9 mouse cellular contexts compared by ENCODE assay signal in the genomic region with DNA sequence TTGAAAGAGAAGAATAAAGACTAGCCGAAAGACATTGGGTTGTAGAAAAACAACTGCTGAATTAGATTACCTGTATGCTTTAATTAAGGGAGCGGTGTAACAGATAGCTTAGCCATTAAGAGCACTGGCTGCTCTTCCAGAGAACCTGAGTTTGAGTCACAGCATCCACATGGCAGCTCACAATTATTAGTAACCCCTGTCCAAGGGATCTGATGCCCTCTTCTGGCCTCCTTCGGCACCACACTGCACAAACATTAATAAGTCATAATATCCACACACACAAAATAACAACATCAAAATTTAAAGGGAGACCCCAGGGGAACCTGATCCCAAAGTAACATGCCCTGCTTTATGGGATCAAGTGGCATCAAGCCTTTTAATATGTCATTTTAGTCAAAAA.
DNase-seq lines count a peak whose midpoint lies in the region; ATAC-seq and TF ChIP-seq lines count a peak whose summit lies in the region.
"Had no signal": no experiment of that assay in that cellular context is flagged by ENCODE, and none has a peak within 500 bp of the region (broad histone marks: within the 10 kb centered on the region; RNA-seq: fewer than 3 reads in every experiment).

No protein-coding gene starts in this region.

- no peaks in the 10 kb centered on the region for H3K27me3 ChIP-seq in heart, postnatal 0 days (ENCODE audit: control insufficient read depth, insufficient read depth, low read length)
- H3K27me3 ChIP-seq in heart, embryonic 12.5 days (replicated peaks), result no peaks in the 10 kb centered on the region
- H3K27me3 ChIP-seq in stomach, postnatal 0 days (ENCODE audit: control insufficient read depth, insufficient read depth, low read length), result no peaks in the 10 kb centered on the region

- H3K4me1 ChIP-seq in heart, postnatal 0 days (ENCODE audit: control insufficient read depth, insufficient read depth), result 0 out of 2 replicates have a peak, but pooled peaks cover 5% of the 10 kb centered on the region
- H3K4me1 ChIP-seq in heart, embryonic 12.5 days (replicated peaks), result peaks cover 6% of the 10 kb centered on the region
- H3K4me1 ChIP-seq in cortical plate, adult 2 months (ENCODE audit: control insufficient read depth, insufficient read depth, low read length), result peaks cover 1% of the 10 kb centered on the region; the same call in 1 of the 2 replicates
- no peaks in the 10 kb centered on the region for H3K4me1 ChIP-seq in stomach, postnatal 0 days (replicated peaks; ENCODE audit: control insufficient read depth, insufficient read depth)

- ATAC-seq in heart, postnatal 0 days (ENCODE audit: insufficient read depth, low read depth), result no peak
- ATAC-seq in heart, embryonic 12.5 days (ENCODE audit: insufficient number of reproducible peaks, low FRiP score), result no peak
- no peak for ATAC-seq in stomach, postnatal 0 days (ENCODE audit: low FRiP score, low TSS enrichment)

- TF ChIP-seq POLR2A in cortical plate, adult 2 months (IDR thresholded peaks at IDR 0.05; ENCODE audit: extremely low read depth, insufficient read depth, low read length), result no peak

- H3K4me2 ChIP-seq in heart, postnatal 0 days (ENCODE audit: low read depth, low read length), result no peak overlapping the region
- no peak overlapping the region for H3K4me2 ChIP-seq in heart, embryonic 12.5 days
- no peak overlapping the region for H3K4me2 ChIP-seq in stomach, postnatal 0 days (replicated peaks; ENCODE audit: low read depth)

- WGBS in heart, postnatal 0 days, result 97% methylated on average over 3 of the region's 3 CpGs
- 92% methylated on average over 3 of the region's 3 CpGs for WGBS in heart, embryonic 12.5 days
- 88% methylated on average over 3 of the region's 3 CpGs for WGBS in stomach, postnatal 0 days

- TF ChIP-seq CTCF in heart, postnatal 0 days (IDR thresholded peaks at IDR 0.05; ENCODE audit: low read depth), result peak; percentile 21; the same call in 1 of the 2 replicates
- TF ChIP-seq CTCF in cortical plate, adult 2 months (IDR thresholded peaks at IDR 0.05; ENCODE audit: extremely low read depth, insufficient read depth, low read length), result 0 out of 2 replicates have a peak, but pooled peaks have one; percentile 11
- peak; percentile 57 for TF ChIP-seq CTCF in stomach, postnatal 0 days (IDR thresholded peaks at IDR 0.05; ENCODE audit: low read depth)

- TF ChIP-seq EP300 in heart, postnatal 0 days (IDR thresholded peaks at IDR 0.05; ENCODE audit: low read depth), result no peak
- TF ChIP-seq EP300 in stomach, postnatal 0 days (optimal IDR thresholded peaks at IDR 0.05), result no peak

- no peak overlapping the region for H3K27ac ChIP-seq in heart, postnatal 0 days (ENCODE audit: low read depth)
- no peak overlapping the region for H3K27ac ChIP-seq in heart, embryonic 12.5 days (ENCODE audit: poor library complexity, severe bottlenecking)
- no peak overlapping the region for H3K27ac ChIP-seq in cortical plate, adult 2 months (ENCODE audit: insufficient read depth, low read length)
- no peak overlapping the region for H3K27ac ChIP-seq in stomach, postnatal 0 days (replicated peaks)

- H3K9ac ChIP-seq in heart, postnatal 0 days (replicated peaks; ENCODE audit: low read depth, low read length), result no peak overlapping the region
- H3K9ac ChIP-seq in heart, embryonic 12.5 days, result no peak overlapping the region
- H3K9ac ChIP-seq in stomach, postnatal 0 days (ENCODE audit: low read length), result no peak overlapping the region

- no peak for DNase-seq in heart, postnatal 0 days (ENCODE audit: low spot score)
- DNase-seq in thymus, postnatal 4 days, result peak; percentile 28
- DNase-seq in thymus, postnatal 0 days (ENCODE audit: low spot score), result no peak
- DNase-seq in stomach, postnatal 0 days (ENCODE audit: low spot score), result peak; percentile 21
- no peak for DNase-seq in left cerebral cortex, adult 18-20 months (ENCODE audit: low spot score in 2 of 2)
- no peak for DNase-seq in yolk sac, embryonic 10.5 days (ENCODE audit: low spot score)
- DNase-seq: adrenal gland, postnatal 25 days had no signal

- H3K9me3 ChIP-seq in heart, postnatal 0 days (replicated peaks; ENCODE audit: control insufficient read depth, low read length), result no peaks in the 10 kb centered on the region
- H3K9me3 ChIP-seq in heart, embryonic 12.5 days (replicated peaks), result no peaks in the 10 kb centered on the region
- H3K9me3 ChIP-seq in stomach, postnatal 0 days (ENCODE audit: control insufficient read depth, low read length), result no peaks in the 10 kb centered on the region

- H3K4me3 ChIP-seq in heart, postnatal 0 days (ENCODE audit: low read depth, low read length), result no peak overlapping the region
- H3K4me3 ChIP-seq in heart, embryonic 12.5 days, result no peak overlapping the region
- H3K4me3 ChIP-seq in cortical plate, adult 2 months (ENCODE audit: insufficient read depth, low read length), result no peak overlapping the region
- H3K4me3 ChIP-seq in stomach, postnatal 0 days (ENCODE audit: low read depth, low read length), result no peak overlapping the region

- H3K36me3 ChIP-seq in heart, postnatal 0 days (replicated peaks; ENCODE audit: control insufficient read depth, insufficient read depth, low read length), result no peaks in the 10 kb centered on the region
- no peaks in the 10 kb centered on the region for H3K36me3 ChIP-seq in heart, embryonic 12.5 days
- no peaks in the 10 kb centered on the region for H3K36me3 ChIP-seq in stomach, postnatal 0 days (ENCODE audit: control insufficient read depth, insufficient read depth, low read length)

Comparison
In these comparisons a context has a peak if more than half of its experiments do, and no peak if none do; other contexts are left out.
1. DNase-seq: peak in thymus, postnatal 4 days (single experiment) and stomach, postnatal 0 days (single experiment); none in heart, postnatal 0 days (single experiment), thymus, postnatal 0 days (single experiment), left cerebral cortex, adult 18-20 months (0 of 2) and yolk sac, embryonic 10.5 days (single experiment).
2. Peak in every context shown above with its lines, with median percentiles within 50 percentile points of each other: CTCF ChIP-seq.